Mouse (Mus musculus) midbrain, embryonic 15.5 days (tissue): ENCODE results near the gene Agtpbp1. TPM values are rescaled to one million over a fixed set of nuclear protein-coding genes. Genes with fewer than 3 reads are reported as not detected.
"Not testable (repeated sequence)": the region's sequence is repeated elsewhere in the genome, so short reads cannot be mapped to it uniquely, and the experiment has no call there.

Experiments
- ATAC-seq: fragments of 200-750 bp; cut with Nextera tagmentation; replicated peaks from 2 replicates; pipeline ENCODE4 v1.8.0; 2017; ENCODE audit warnings: moderate TSS enrichment
- H3K27ac ChIP-seq: fragments of 300-500 bp; sonication (generic); 2 replicates; pipeline ENCODE4 v1.5.1; 2015; ENCODE audit warnings: mild to moderate bottlenecking, inconsistent platforms
- H3K27me3 ChIP-seq: fragments of 300-500 bp; sonication (generic); replicated peaks from 2 replicates; pipeline ENCODE4 v1.6.1; 2015; ENCODE audit warnings: inconsistent platforms
- H3K36me3 ChIP-seq: fragments of 300-500 bp; sonication (generic); replicated peaks from 2 replicates; pipeline ENCODE4 v1.6.1; 2015; ENCODE audit warnings: inconsistent platforms
- H3K4me1 ChIP-seq: fragments of 300-500 bp; sonication (generic); 2 replicates; pipeline ENCODE4 v1.6.1; 2015; ENCODE audit warnings: inconsistent platforms
- H3K4me2 ChIP-seq: fragments of 300-500 bp; sonication (generic); 2 replicates; pipeline ENCODE4 v1.6.1; 2015; ENCODE audit warnings: inconsistent platforms, mild to moderate bottlenecking, moderate library complexity
- H3K4me3 ChIP-seq: fragments of 300-500 bp; sonication (generic); 2 replicates; pipeline ENCODE4 v1.5.1; 2015; ENCODE audit warnings: mild to moderate bottlenecking, inconsistent platforms
- H3K9ac ChIP-seq: fragments of 300-500 bp; sonication (generic); 2 replicates; pipeline ENCODE4 v1.6.1; 2015; ENCODE audit warnings: mild to moderate bottlenecking, inconsistent platforms
- H3K9me3 ChIP-seq: fragments of 300-500 bp; sonication (generic); 2 replicates; pipeline ENCODE4 v1.6.1; 2016; ENCODE audit warnings: inconsistent platforms
- WGBS: fragments of 180-500 bp; shearing (Covaris S2); methylation state at CpG from one replicate; pipeline ENCODE4 v1.1.7; 2015; ENCODE audit warnings: mixed read lengths; 5-methylcytosine and 5-hydroxymethylcytosine counted together
- polyA plus RNA-seq: library from polyadenylated mRNA; unstranded; fragments of >200 nt; fragmentation: Nextera tagmentation; extraction: Ambion mirVana; gene quantifications from 2 replicates; pipeline ENCODE4 v1.2.1, GENCODE M21; 2015

The Agtpbp1 gene
- polyA plus RNA-seq, 1 experiment from 2014 or later, result 70.4 TPM

DNA sequence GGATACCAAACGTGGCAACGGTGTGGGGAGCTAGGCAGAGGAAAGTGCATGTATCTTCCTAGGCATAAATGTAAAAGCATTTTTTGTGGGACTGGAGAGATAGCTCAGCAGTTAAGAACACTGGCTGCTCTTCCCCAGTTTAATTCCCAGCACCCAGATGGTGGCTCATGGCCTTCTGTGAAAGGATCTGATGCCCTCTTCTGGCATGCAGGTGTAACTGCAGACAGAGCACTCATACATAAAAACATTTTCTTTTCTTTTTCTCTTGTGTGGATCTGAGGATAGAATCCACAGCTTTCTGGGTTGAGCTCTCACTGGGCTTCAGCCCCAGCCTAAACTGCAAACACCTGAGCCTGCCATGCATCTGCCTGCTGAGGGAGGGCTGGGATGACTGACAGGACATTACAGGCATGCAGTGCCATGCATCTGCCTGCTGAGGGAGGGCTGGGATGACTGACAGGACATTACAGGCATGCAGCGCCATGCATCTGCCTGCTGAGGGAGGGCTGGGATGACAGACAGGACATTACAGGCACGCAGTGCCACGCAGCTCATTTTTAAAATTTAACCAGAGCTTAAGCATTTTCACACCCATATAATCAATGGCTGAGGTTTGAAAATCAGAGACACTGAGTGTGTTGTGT, 90.3 kb downstream of the Agtpbp1 start:
- Histone ChIP-seq H3K4me1 (peaks cover 8% of the 10 kb centered on the region), H3K27me3 (no peaks in the 10 kb centered on the region), H3K9me3 (no peaks in the 10 kb centered on the region), H3K27ac (no peak overlapping the region), H3K9ac (no peak overlapping the region), H3K36me3 (peaks cover 13% of the 10 kb centered on the region), H3K4me3 (no peak overlapping the region), H3K4me2 (no peak overlapping the region)
- ATAC-seq, result no peak
- WGBS, result 82% methylated on average over 5 of the region's 5 CpGs

- WGBS, result 67% methylated on average over 4 of the region's 4 CpGs
- Histone ChIP-seq H3K27me3 (no peaks in the 10 kb centered on the region), H3K4me1 (peaks cover 4% of the 10 kb centered on the region), H3K9me3 (no peaks in the 10 kb centered on the region), H3K9ac (no peak overlapping the region), H3K4me2 (no peak overlapping the region), H3K36me3 (peaks cover 13% of the 10 kb centered on the region), H3K4me3 (no peak overlapping the region), H3K27ac (no peak overlapping the region)
- ATAC-seq, result no peak
Observed at GRCm38 (mm10) chr13:59490726-59491125, 94.3 kb downstream of the Agtpbp1 start.

DNA sequence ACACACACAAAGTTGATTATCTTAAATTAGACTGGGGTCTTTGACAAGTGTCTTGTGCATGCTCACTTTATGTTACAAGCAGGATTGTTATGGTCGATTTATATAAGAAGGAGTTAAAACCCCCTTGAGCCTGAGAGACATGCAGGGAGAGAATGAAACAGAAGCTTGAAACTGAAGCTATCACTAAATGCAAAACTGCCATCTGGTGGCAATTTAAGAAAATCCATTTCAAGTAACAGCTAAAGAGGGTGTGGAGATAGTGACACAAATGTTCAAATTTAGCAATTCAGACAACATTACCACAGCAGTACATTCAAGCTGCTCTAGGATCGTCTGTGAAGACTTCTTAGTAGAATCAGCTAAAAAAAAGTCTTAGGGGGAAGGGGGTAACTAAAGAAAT, 95.9 kb downstream of the Agtpbp1 start:
- no peak overlapping the region for H3K27ac ChIP-seq
- no peaks in the 10 kb centered on the region for H3K4me1 ChIP-seq
- no peaks in the 10 kb centered on the region for H3K9me3 ChIP-seq
- H3K36me3 ChIP-seq, result 0 out of 2 replicates have a peak, but pooled peaks cover 1% of the 10 kb centered on the region
- H3K4me2 ChIP-seq, result no peak overlapping the region
- no peak; the same call in 1 of the 2 replicates for ATAC-seq
- H3K27me3 ChIP-seq, result no peaks in the 10 kb centered on the region
- no peak overlapping the region for H3K9ac ChIP-seq
- H3K4me3 ChIP-seq, result no peak overlapping the region
- 50% methylated on average over 2 of the region's 2 CpGs for WGBS

- Histone ChIP-seq H3K9ac (no peak overlapping the region), H3K27ac (no peak overlapping the region), H3K4me2 (no peak overlapping the region), H3K9me3 (no peaks in the 10 kb centered on the region), H3K36me3 (no peaks in the 10 kb centered on the region), H3K4me1 (no peaks in the 10 kb centered on the region), H3K4me3 (no peak overlapping the region), H3K27me3 (no peaks in the 10 kb centered on the region)
- WGBS, result 95% methylated on average over 8 of the region's 8 CpGs
- no peak for ATAC-seq
Observed at GRCm38 (mm10) chr13:59487287-59487686, 97.7 kb downstream of the Agtpbp1 start.

DNA sequence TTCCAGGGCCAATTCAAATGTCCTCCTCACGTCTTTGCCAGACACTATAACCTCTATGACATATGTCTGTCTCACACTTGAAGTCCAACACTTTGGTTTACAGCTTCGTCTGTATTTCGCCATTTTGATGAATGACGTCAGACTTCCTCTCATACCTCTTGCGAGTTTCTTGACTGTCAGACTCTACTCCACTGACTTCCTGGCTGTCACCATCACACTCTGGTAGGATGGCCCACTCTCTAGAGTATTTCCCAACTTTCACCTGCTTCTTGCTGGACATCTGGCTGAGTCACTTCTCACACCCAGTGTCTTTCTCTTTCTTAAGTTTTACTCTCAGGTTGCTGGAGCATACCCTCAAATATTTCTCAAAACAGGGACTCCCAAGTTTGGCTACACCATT, 98.8 kb downstream of the Agtpbp1 start:
- WGBS, result 95% methylated on average over 5 of the region's 5 CpGs
- Histone ChIP-seq H3K27me3 (no peaks in the 10 kb centered on the region), H3K4me3 (no peak overlapping the region), H3K36me3 (no peaks in the 10 kb centered on the region), H3K4me2 (no peak overlapping the region), H3K4me1 (no peaks in the 10 kb centered on the region), H3K27ac (no peak overlapping the region), H3K9ac (no peak overlapping the region), H3K9me3 (no peaks in the 10 kb centered on the region)
- no peak for ATAC-seq

GRCm38 (mm10) chr13:59485456-59485855, 99.6 kb downstream of the Agtpbp1 start:
- 87% methylated on average over 7 of the region's 7 CpGs for WGBS
- Histone ChIP-seq H3K27me3 (no peaks in the 10 kb centered on the region), H3K9ac (no peak overlapping the region), H3K27ac (no peak overlapping the region), H3K4me2 (no peak overlapping the region), H3K36me3 (no peaks in the 10 kb centered on the region), H3K4me3 (no peak overlapping the region), H3K9me3 (no peaks in the 10 kb centered on the region), H3K4me1 (no peaks in the 10 kb centered on the region)
- ATAC-seq, result no peak

GRCm38 (mm10) chr13:59481484-59481855, 103.6 kb downstream of the Agtpbp1 start:
- no peaks in the 10 kb centered on the region for H3K27me3 ChIP-seq
- no peak overlapping the region for H3K4me2 ChIP-seq
- peaks cover 10% of the 10 kb centered on the region; the same call in 1 of the 2 replicates for H3K36me3 ChIP-seq
- no peak for ATAC-seq
- 81% methylated on average over 4 of the region's 4 CpGs for WGBS
- H3K4me3 ChIP-seq, result no peak overlapping the region
- no peaks in the 10 kb centered on the region for H3K9me3 ChIP-seq
- H3K4me1 ChIP-seq, result no peaks in the 10 kb centered on the region
- no peak overlapping the region for H3K9ac ChIP-seq
- H3K27ac ChIP-seq, result no peak overlapping the region

- WGBS, result 84% methylated on average over 13 of the region's 13 CpGs
- Histone ChIP-seq H3K27me3 (no peaks in the 10 kb centered on the region), H3K4me3 (no peak overlapping the region), H3K27ac (no peak overlapping the region), H3K9me3 (no peaks in the 10 kb centered on the region), H3K4me2 (no peak overlapping the region), H3K36me3 (peaks cover 11% of the 10 kb centered on the region; the same call in 1 of the 2 replicates), H3K4me1 (no peaks in the 10 kb centered on the region), H3K9ac (no peak overlapping the region)
- no peak for ATAC-seq
Observed at GRCm38 (mm10) chr13:59480599-59481483, 104.2 kb downstream of the Agtpbp1 start.

DNA sequence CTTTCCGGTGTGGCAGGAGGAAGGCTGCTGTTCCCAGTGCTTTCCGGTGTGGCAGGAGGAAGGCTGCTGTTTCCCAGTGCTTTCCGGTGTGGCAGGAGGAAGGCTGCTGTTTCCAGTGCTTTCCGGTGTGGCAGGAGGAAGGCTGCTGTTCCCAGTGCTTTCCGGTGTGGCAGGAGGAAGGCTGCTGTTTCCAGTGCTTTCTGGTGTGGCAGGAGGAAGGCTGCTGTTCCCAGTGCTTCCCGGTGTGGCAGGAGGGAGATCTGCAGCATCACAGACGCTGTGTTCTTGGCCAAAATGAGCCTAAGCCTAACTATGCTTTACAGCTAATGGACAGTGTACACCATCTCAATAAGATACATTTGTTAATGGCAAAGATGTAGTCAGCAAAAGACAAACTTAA, 107.1 kb downstream of the Agtpbp1 start:
- H3K4me2 ChIP-seq, H3K27ac ChIP-seq, H3K9me3 ChIP-seq, H3K9ac ChIP-seq, H3K4me1 ChIP-seq, H3K4me3 ChIP-seq, ATAC-seq, H3K27me3 ChIP-seq: not testable (repeated sequence)
- peaks cover 14% of the 10 kb centered on the region; the same call in 1 of the 2 replicates for H3K36me3 ChIP-seq
- 88% methylated on average over 7 of the region's 7 CpGs for WGBS

DNA sequence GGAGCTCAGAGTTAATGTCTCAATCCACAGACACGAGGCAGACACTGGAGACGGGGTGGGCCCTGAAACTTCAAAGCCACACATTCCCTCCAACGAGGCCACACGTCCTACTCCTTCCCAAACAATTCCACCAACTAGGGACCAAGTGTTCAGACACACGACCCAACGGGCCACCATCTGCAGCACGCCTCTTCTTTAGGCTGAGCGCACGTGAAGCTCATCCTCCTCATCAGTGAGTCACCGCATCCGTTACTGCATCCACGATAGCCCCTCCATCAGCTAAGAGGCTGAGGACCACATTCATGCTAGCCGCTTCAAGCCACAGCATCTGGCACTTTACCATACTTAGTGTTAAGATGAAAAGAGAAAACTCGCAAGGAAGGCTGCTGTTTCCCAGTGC, 107.6 kb downstream of the Agtpbp1 start:
- Histone ChIP-seq H3K9ac (no peak overlapping the region), H3K27me3 (no peaks in the 10 kb centered on the region), H3K4me3 (no peak overlapping the region), H3K9me3 (no peaks in the 10 kb centered on the region), H3K4me1 (no peaks in the 10 kb centered on the region), H3K4me2 (no peak overlapping the region), H3K27ac (no peak overlapping the region), H3K36me3 (peaks cover 14% of the 10 kb centered on the region; the same call in 1 of the 2 replicates)
- no peak for ATAC-seq
- WGBS, result 91% methylated on average over 14 of the region's 14 CpGs

GRCm38 (mm10) chr13:59474973-59475372, 110.1 kb downstream of the Agtpbp1 start:
- Histone ChIP-seq H3K27ac (no peak overlapping the region), H3K9ac (no peak overlapping the region), H3K27me3 (no peaks in the 10 kb centered on the region), H3K4me1 (no peaks in the 10 kb centered on the region), H3K4me2 (no peak overlapping the region), H3K4me3 (no peak overlapping the region), H3K9me3 (no peaks in the 10 kb centered on the region), H3K36me3 (peaks cover 14% of the 10 kb centered on the region; the same call in 1 of the 2 replicates)
- no peak for ATAC-seq
- WGBS, result 58% methylated on average over 8 of the region's 8 CpGs

- 88% methylated on average over 10 of the region's 10 CpGs for WGBS
- no peak overlapping the region for H3K4me3 ChIP-seq
- peaks cover 14% of the 10 kb centered on the region; the same call in 1 of the 2 replicates for H3K36me3 ChIP-seq
- H3K4me2 ChIP-seq, result no peak overlapping the region
- no peaks in the 10 kb centered on the region for H3K27me3 ChIP-seq
- no peak overlapping the region for H3K27ac ChIP-seq
- no peak overlapping the region for H3K9ac ChIP-seq
- no peaks in the 10 kb centered on the region for H3K9me3 ChIP-seq
- no peaks in the 10 kb centered on the region for H3K4me1 ChIP-seq
- no peak for ATAC-seq
Observed at GRCm38 (mm10) chr13:59473341-59473740, 111.7 kb downstream of the Agtpbp1 start.
